Mouse (Mus musculus) small intestine, adult 2 months (tissue): ENCODE data around the gene Olfr522. TPM values are rescaled to one million over a fixed set of nuclear protein-coding genes. Genes with fewer than 3 reads are reported as not detected.
A peak's percentile ranks its signal among the peaks of the same experiment; 100 is the strongest.

Experiments used
- H3K27ac ChIP-seq: fragments of 200-500 bp; 2 replicates; pipeline ENCODE4 v1.5.1; 2012; ENCODE audit warnings: low read depth, low read length, control low read depth, inconsistent platforms; ENCODE audit not compliant: insufficient read depth
- H3K27me3 ChIP-seq: fragments of 200-500 bp; 2 replicates; pipeline ENCODE4 v1.6.1; 2012; ENCODE audit warnings: mild to moderate bottlenecking, moderate library complexity, low read length, inconsistent platforms; ENCODE audit not compliant: control insufficient read depth, insufficient read depth
- H3K36me3 ChIP-seq: fragments of 200-500 bp; 2 replicates; pipeline ENCODE4 v1.6.1; 2012; ENCODE audit warnings: mild to moderate bottlenecking, low read length, control low read depth, inconsistent platforms; ENCODE audit not compliant: control insufficient read depth, insufficient read depth
- H3K4me1 ChIP-seq: fragments of 200-500 bp; 2 replicates; pipeline ENCODE4 v1.6.1; 2012; ENCODE audit warnings: low read length, inconsistent platforms, mixed read lengths; ENCODE audit not compliant: control insufficient read depth, insufficient read depth, insufficient read length
- H3K4me3 ChIP-seq: fragments of 200-500 bp; 2 replicates; pipeline ENCODE4 v1.5.1; 2012; ENCODE audit warnings: low read depth, mild to moderate bottlenecking, control low read depth, inconsistent platforms, low read length, moderate library complexity
- CTCF ChIP-seq: fragments of 200-500 bp; IDR thresholded peaks from 2 replicates; pipeline ENCODE4 v1.5.1; 2012; ENCODE audit warnings: low read depth, mild to moderate bottlenecking, control low read depth, inconsistent platforms, low read length, moderate library complexity, mixed read lengths; ENCODE audit not compliant: insufficient replicate concordance, insufficient read length; ENCODE audit errors: extremely low read depth
- POLR2A ChIP-seq: fragments of 200-500 bp; IDR thresholded peaks from 2 replicates; pipeline ENCODE4 v1.6.1; 2012; ENCODE audit warnings: low read depth, mild to moderate bottlenecking, control low read depth, inconsistent platforms, low read length, moderate library complexity
- WGBS: fragments of 180-500 bp; shearing (Covaris S2); methylation state at CpG from one replicate; pipeline ENCODE4 v1.1.7; 2018; 5-methylcytosine and 5-hydroxymethylcytosine counted together
- polyA plus RNA-seq: library from polyadenylated mRNA; depleted of rRNA; stranded (reverse); fragments of >200 nt; gene quantifications from 2 replicates; pipeline ENCODE4 v1.2.3, GENCODE M21; 2012

The Olfr522 gene
- polyA plus RNA-seq, 1 experiment: not detected

- H3K27ac ChIP-seq: no peak overlapping the region
- TF ChIP-seq CTCF: no peak
- TF ChIP-seq POLR2A: no peak
- peak overlapping the region; percentile 82 for H3K4me3 ChIP-seq
- peaks cover 5% of the 10 kb centered on the region; the same call in 1 of the 2 replicates for H3K36me3 ChIP-seq
- H3K4me1 ChIP-seq: peaks cover 9% of the 10 kb centered on the region; the same call in 1 of the 2 replicates
- WGBS: 2% methylated on average over 5 of the region's 5 CpGs
- no peaks in the 10 kb centered on the region for H3K27me3 ChIP-seq
Measured at GRCm38 (mm10) chr7:140126022-140126350, 38.6 kb downstream of the Olfr522 start.

GRCm38 (mm10) chr7:140125278-140126021 is 39.1 kb downstream of the Olfr522 start:
- Histone ChIP-seq H3K27me3 (no peaks in the 10 kb centered on the region), H3K4me1 (peaks cover 9% of the 10 kb centered on the region; the same call in 1 of the 2 replicates), H3K4me3 (peak overlapping the region; percentile 82), H3K27ac (peak overlapping the region; percentile 31; the same call in 1 of the 2 replicates), H3K36me3 (peaks cover 4% of the 10 kb centered on the region; the same call in 1 of the 2 replicates)
- WGBS: 1% methylated on average over 40 of the region's 40 CpGs
- TF ChIP-seq POLR2A (peak; percentile 38; the same call in 1 of the 2 replicates), CTCF (no peak)

GRCm38 (mm10) chr7:140124382-140124781 is 40.2 kb downstream of the Olfr522 start:
- WGBS: 95% methylated on average over 1 of the region's 1 CpGs
- no peak overlapping the region for H3K4me3 ChIP-seq
- no peak for TF ChIP-seq CTCF
- H3K27me3 ChIP-seq: no peaks in the 10 kb centered on the region
- H3K4me1 ChIP-seq: peaks cover 11% of the 10 kb centered on the region; the same call in 1 of the 2 replicates
- 0 out of 2 replicates have a peak, but pooled peaks cover 1% of the 10 kb centered on the region for H3K36me3 ChIP-seq
- no peak overlapping the region for H3K27ac ChIP-seq

DNA sequence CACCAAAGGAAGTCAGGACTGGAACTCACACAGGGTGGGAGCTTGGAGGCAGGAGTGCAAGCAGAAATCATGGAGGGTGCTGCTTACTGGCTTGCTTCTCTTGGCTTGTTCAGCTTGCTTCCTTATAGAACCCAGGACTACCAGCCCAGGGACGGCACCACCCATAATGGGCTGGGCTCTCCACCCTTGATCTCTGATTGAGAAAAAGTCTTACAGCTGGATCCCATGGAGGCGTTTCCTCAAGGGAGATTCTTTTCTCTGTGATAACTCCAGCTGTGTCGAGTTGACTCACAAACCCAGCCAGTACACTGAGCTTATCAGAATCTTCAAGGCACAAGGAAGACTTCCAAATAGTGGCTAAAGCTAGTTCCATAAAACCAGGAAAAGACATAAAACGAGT is 41.8 kb downstream of the Olfr522 start:
- WGBS: 15% methylated on average over 4 of the region's 4 CpGs
- peak overlapping the region; percentile 98 for H3K27ac ChIP-seq
- no peaks in the 10 kb centered on the region for H3K27me3 ChIP-seq
- no peaks in the 10 kb centered on the region for H3K36me3 ChIP-seq
- peaks cover 11% of the 10 kb centered on the region; the same call in 1 of the 2 replicates for H3K4me1 ChIP-seq
- H3K4me3 ChIP-seq: no peak overlapping the region; the same call in 1 of the 2 replicates
- TF ChIP-seq CTCF (no peak), POLR2A (peak; percentile 41; the same call in 1 of the 2 replicates)

GRCm38 (mm10) chr7:140121338-140121910 is 43.1 kb downstream of the Olfr522 start:
- Histone ChIP-seq H3K4me1 (peaks cover 4% of the 10 kb centered on the region; the same call in 1 of the 2 replicates), H3K4me3 (no peak overlapping the region), H3K36me3 (no peaks in the 10 kb centered on the region), H3K27me3 (no peaks in the 10 kb centered on the region), H3K27ac (peak overlapping the region; percentile 59; the same call in 1 of the 2 replicates)
- 61% methylated on average over 13 of the region's 13 CpGs for WGBS
- TF ChIP-seq POLR2A (no peak), CTCF (no peak)

GRCm38 (mm10) chr7:140120484-140120883 is 44.1 kb downstream of the Olfr522 start:
- 0 out of 2 replicates have a peak overlapping the region, but pooled peaks have one; percentile 83 for H3K27ac ChIP-seq
- no peaks in the 10 kb centered on the region for H3K36me3 ChIP-seq
- H3K27me3 ChIP-seq: no peaks in the 10 kb centered on the region
- WGBS: 91% methylated on average over 2 of the region's 2 CpGs
- H3K4me3 ChIP-seq: no peak overlapping the region
- no peak for TF ChIP-seq POLR2A
- no peak for TF ChIP-seq CTCF
- peaks cover 4% of the 10 kb centered on the region; the same call in 1 of the 2 replicates for H3K4me1 ChIP-seq

DNA sequence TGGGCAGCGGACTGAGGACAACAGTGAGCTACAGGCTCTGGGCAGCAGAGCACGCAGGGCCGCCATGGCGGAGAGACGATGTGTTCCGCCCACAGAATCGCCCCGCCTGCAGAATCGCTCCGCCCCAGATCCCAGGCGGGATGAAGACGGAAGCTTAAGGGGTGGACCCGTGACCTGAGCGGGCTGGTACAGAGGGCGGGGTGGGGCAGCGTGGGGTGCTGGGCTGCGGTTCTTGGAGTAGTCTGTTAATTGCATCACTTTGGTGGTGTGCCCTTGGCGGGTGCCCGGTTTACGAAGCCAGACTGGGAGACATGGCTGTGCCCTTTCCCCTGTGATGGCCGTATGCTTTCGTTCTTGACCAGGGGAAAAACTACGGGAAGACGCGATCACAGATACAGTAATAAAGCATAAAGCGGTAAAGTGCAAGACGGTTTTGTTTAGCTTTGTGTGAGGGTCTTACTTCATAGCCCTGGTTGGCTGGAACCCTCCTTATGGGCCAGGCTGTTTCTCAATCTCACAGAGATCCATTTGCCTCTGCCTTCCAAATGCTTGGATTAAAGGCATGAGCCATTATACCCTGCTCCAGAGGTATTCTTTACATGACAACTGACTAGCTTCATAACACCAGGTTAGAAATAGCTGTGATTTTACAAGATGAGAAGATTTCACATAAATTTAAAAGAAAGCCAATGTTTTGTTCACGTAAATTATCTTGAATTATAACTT is 48.1 kb downstream of the Olfr522 start, which contains the start of gene Echs1:
TSS of gene Echs1 (minus strand) at position 148 of the 726 bp plus-strand sequence.
- Histone ChIP-seq H3K27ac (peak within 1 kb of the TSS; percentile 96), H3K4me1 (peaks cover 7% of the 10 kb centered on the region; the same call in 1 of the 2 replicates), H3K36me3 (peaks cover 14% of the 10 kb centered on the region), H3K4me3 (peak within 1 kb of the TSS; percentile 75), H3K27me3 (no peaks in the 10 kb centered on the region)
- 3% methylated on average over 28 of the region's 28 CpGs for WGBS
- TF ChIP-seq POLR2A (peak; percentile 85), CTCF (no peak)
